8 mouse cellular contexts compared by ENCODE assay signal in the genomic region with DNA sequence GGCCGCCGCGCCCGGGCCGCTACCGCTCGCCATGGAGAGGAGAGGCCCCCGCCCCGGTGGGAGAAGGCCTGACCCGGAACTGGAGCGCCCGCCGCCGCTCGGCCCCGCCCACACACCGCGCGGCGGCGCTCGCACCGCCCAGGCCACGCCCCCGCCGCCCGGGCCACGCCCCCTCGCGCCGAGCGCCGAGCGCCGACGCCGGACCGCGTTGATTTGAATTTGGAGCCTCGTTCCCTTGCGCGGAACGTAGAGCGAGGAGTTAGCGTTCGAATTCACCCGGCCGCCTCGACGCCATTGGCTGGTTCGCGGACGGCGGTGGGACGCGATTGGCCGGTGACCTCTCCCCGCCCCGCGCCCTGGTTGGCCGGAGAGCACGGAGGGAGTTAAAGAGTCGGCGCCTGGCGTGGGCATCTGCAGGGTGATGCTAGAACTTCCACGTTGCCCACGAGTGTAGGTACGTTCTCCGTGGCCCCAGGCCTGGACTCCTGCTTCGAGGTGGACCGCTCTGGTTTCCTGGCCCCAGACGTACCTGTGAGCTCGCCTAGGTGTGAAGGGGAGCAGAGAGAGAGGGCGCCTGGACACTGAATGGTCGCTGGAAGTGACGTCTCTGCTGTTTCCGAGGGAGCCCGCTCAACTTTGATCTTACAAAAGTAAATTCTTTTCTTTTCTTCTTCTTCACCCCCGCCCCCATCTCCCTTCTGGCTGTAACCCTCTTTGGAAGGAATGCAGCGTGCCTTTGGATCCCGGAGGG. TPM values are rescaled to one million over a fixed set of nuclear protein-coding genes. Genes with fewer than 3 reads are reported as not detected.
DNase-seq lines count a peak whose midpoint lies in the region; ATAC-seq and TF ChIP-seq lines count a peak whose summit lies in the region.

Gene Mzt1 (minus strand): TSS at position 104 of the 751 bp plus-strand sequence.
Gene Bora (plus strand): TSS at position 192 of the 751 bp plus-strand sequence.

- peaks cover 6% of the 10 kb centered on the region for H3K4me1 ChIP-seq in cortical plate, adult 2 months (ENCODE audit: control insufficient read depth, insufficient read depth, low read length)

- peak within 1 kb of the TSS; percentile 77 for H3K4me3 ChIP-seq in cortical plate, adult 2 months (ENCODE audit: insufficient read depth, low read length)

- 0 out of 2 replicates have a peak within 1 kb of the TSS, but pooled peaks have one; percentile 61 for H3K27ac ChIP-seq in cortical plate, adult 2 months (ENCODE audit: insufficient read depth, low read length)

- ATAC-seq in activated CD4-positive, CD25-positive, alpha-beta regulatory T cell, adult 4 months, result peak; percentile 82
- peak; percentile 74 for ATAC-seq in megakaryocyte progenitor cell, adult 5-6 weeks (replicated peaks; ENCODE audit: poor library complexity)

- peak; percentile 90 for DNase-seq in gastrocnemius, postnatal 10 days
- DNase-seq in induced T-regulatory cell, adult 2 months (ENCODE audit: low read depth), result peak; percentile 96
- peak; percentile 83 to 93 for DNase-seq in left cerebral cortex, adult 9 months (ENCODE audit: low spot score in 2 of 2)
- DNase-seq in right cerebral cortex, postnatal 14 days, result peak; percentile 92
- peak; percentile 82 to 92 for DNase-seq in urinary bladder, postnatal 36 days (ENCODE audit: low spot score in 2 of 2)

- no peak for TF ChIP-seq CTCF in cortical plate, adult 2 months (IDR thresholded peaks at IDR 0.05; ENCODE audit: extremely low read depth, insufficient read depth, low read length)

- 0 out of 2 replicates have a peak, but pooled peaks have one; percentile 28 for TF ChIP-seq POLR2A in cortical plate, adult 2 months (IDR thresholded peaks at IDR 0.05; ENCODE audit: extremely low read depth, insufficient read depth, low read length)

RNA-seq across cellular contexts. Expression of gene Mzt1, which starts in this region (rescaled TPM):
- 10 to 100 TPM; 56.1 to 58.4 TPM for polyA plus RNA-seq in activated CD4-positive, CD25-positive, alpha-beta regulatory T cell, adult 4 months (2017; shearing (Covaris generic))
- 63.3 and 67.9 TPM in 2 replicates for polyA plus RNA-seq in cortical plate, adult 2 months (2012; rRNA removed)
- total RNA-seq in gastrocnemius, postnatal 10 days (2021), result 10 to 100 TPM; 22.5 to 26.6 TPM
- total RNA-seq in megakaryocyte progenitor cell, adult 5-6 weeks (2015), result 80.3 and 85.5 TPM in 2 replicates
- 34.1 and 39.4 TPM in 2 replicates for total RNA-seq in megakaryocyte progenitor cell, adult 5-6 weeks (2017)

RNA-seq across cellular contexts. Expression of gene Bora, which starts in this region (rescaled TPM):
- polyA plus RNA-seq in activated CD4-positive, CD25-positive, alpha-beta regulatory T cell, adult 4 months (2017; shearing (Covaris generic)), result 10 to 100 TPM; 27.4 to 31.0 TPM
- polyA plus RNA-seq in cortical plate, adult 2 months (2012; rRNA removed), result 3.5 and 4.0 TPM in 2 replicates
- 1 to 10 TPM; 3.6 to 4.4 TPM for total RNA-seq in gastrocnemius, postnatal 10 days (2021)
- 46.1 and 53.0 TPM in 2 replicates for total RNA-seq in megakaryocyte progenitor cell, adult 5-6 weeks (2015)
- 45.9 and 56.2 TPM in 2 replicates for total RNA-seq in megakaryocyte progenitor cell, adult 5-6 weeks (2017)

Comparison
In these comparisons a context has a peak if more than half of its experiments do, and no peak if none do; other contexts are left out.
1. Peak in every context shown above with its lines: DNase-seq, ATAC-seq, H3K4me3 ChIP-seq and H3K27ac ChIP-seq.
2. RNA of gene Bora (total RNA-seq): 45.9 to 56.2 TPM in megakaryocyte progenitor cell, adult 5-6 weeks; 3.6 to 4.4 TPM in gastrocnemius, postnatal 10 days; every median in the first group is over 4 times any median in the second.